Mouse (Mus musculus) layer of hippocampus, postnatal 10 days (tissue): ENCODE results near the gene Prdm4. TPM values are rescaled to one million over a fixed set of nuclear protein-coding genes. Genes with fewer than 3 reads are reported as not detected.

ENCODE experiments used
- DNase-seq, 2 experiments: peaks; one replicate each; pipeline ENCODE4 v3.0.0; 2021; ENCODE audit warnings: low spot score in 2 of 2
- total RNA-seq, 2 experiments: library from RNA; stranded (reverse); gene quantifications; 2 replicates each; pipeline ENCODE4 v1.2.3; 2021

The Prdm4 gene
- total RNA-seq, 2 experiments from 2014 or later: 30.4 to 34.3 TPM

DNA sequence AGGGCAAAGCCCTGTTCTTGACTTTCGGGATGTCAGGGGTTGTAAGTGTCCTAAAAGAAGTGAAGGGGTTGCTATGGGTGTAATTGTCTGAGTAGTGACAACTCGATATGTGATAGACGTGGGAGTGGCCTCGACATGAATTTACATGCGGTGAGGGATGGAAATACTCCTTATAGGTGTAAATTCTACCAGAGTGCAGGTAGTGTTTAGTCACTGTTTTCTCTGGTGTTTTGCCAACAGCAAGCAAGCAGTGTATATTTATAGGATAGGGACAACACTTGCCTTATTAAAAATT lies 44.5 kb downstream of the Prdm4 start:
- no peak for DNase-seq

DNA sequence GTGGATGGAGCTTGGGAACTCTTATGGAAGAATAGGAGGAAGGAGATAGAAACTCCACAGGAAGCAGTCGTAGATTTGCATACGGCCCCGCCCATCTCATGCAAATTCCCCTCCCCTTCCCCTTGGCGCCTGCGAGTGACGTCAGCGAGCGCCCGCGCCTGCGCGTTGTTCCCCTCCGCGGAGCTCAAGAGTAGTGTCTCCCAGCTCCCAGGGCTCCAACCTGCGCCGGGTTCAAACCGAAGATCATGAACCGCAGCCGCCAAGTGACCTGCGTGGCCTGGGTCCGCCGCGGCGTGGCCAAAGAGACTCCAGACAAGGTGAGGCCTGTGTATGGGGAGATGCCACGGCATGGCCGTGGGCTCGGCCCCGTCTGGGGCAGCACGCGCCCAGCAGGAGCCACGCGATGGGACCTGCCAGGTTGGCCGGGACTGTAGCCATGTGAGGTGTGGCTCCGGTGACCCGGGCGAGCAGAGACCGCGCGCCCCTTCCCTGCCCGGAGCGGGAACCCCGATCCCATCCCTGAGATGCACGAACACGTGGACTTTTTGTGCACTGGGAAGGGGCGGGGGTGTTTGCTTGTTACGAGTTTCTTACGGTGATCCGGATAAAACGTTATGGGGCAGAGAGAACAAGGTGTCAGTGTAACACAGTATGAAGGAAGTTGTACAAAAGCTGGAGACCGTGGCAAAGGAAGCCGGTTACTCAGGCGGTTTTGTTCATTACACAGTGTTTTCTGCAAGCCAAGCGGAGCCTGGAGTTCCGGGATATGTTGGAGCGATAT lies 45.1 kb downstream of the Prdm4 start:
- DNase-seq: peak; percentile 90 to 95

DNA sequence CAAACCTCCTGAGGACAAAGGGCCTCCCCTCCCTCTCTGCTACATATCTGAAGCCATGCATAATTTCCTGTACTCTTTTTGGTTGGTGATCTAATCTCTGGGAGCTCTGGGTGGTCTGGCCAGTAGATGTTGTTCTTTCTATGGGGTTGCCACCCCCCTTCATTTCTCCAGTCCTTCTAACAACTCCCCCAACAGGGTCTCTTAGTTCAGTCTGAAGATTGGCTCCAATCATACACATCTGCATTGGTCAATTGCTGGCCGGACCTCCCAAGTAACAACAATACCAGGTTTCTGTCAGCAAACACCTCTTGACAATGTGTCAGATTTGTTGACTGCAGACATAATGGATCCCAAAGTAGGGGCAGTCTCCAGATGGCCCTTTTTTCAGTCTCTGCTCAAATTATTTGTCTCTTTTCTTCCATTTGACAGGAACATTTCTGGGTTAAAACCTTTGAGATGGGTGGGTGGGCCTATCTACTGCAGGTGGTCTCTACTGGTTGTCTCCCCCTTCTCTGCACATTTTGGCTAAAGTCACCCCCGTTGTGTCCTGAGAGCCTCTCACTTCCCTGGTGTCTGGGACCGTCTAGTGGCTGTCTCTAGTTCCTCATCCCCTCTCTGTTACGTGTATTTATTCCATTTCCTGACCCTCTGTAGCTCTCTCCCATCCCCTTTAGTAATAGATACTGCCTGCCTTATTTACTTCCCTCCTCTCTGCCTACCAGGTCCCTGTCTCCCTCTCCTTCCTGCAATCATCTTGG lies 70.7 kb downstream of the Prdm4 start:
- DNase-seq: no peak

Other genes starting within 250 kb of the Prdm4 start
- gene Pwp1, start 87.6 kb downstream of the Prdm4 start, total RNA-seq: 10 to 100 TPM; 23.3 to 27.8 TPM
- under 1 TPM; 0.54 to 0.82 TPM for gene Ascl4, start 10.5 kb upstream of the Prdm4 start, total RNA-seq
- gene Rtcb, start 40.7 kb upstream of the Prdm4 start, total RNA-seq: 100 to 1,000 TPM; 109 to 117 TPM
- not detected for gene Bpifc, start 94.8 kb upstream of the Prdm4 start, total RNA-seq
- 10 to 100 TPM; 24.5 to 26.2 TPM for gene Fbxo7, start 104.8 kb upstream of the Prdm4 start, total RNA-seq